Mouse (Mus musculus) forebrain, embryonic 16.5 days (tissue): Measurements from ENCODE around the gene Gm28845. TPM values are rescaled to one million over a fixed set of nuclear protein-coding genes. Genes with fewer than 3 reads are reported as not detected.
"Not testable (repeated sequence)": the region's sequence is repeated elsewhere in the genome, so short reads cannot be mapped to it uniquely, and the experiment has no call there.

Source experiments
- ATAC-seq: fragments of 200-750 bp; cut with Nextera tagmentation; 2 replicates; pipeline ENCODE4 v1.8.0; 2017; ENCODE audit warnings: mild to moderate bottlenecking, moderate library complexity
- H3K27ac ChIP-seq: fragments of 300-500 bp; sonication (generic); 2 replicates; pipeline ENCODE4 v1.5.1; 2014; ENCODE audit warnings: low read length, control low read depth
- H3K27me3 ChIP-seq: fragments of 300-500 bp; sonication (generic); replicated peaks from 2 replicates; pipeline ENCODE4 v1.6.1; 2014; ENCODE audit warnings: low read length; ENCODE audit not compliant: control insufficient read depth, insufficient read depth
- H3K36me3 ChIP-seq: fragments of 300-500 bp; sonication (generic); 2 replicates; pipeline ENCODE4 v1.6.1; 2014; ENCODE audit not compliant: control insufficient read depth, insufficient read depth
- H3K4me1 ChIP-seq: fragments of 300-500 bp; sonication (generic); replicated peaks from 2 replicates; pipeline ENCODE4 v1.6.1; 2014; ENCODE audit warnings: low read length; ENCODE audit not compliant: control insufficient read depth, insufficient read depth
- H3K4me2 ChIP-seq: fragments of 300-500 bp; sonication (generic); 2 replicates; pipeline ENCODE4 v1.6.1; 2014; ENCODE audit warnings: mild to moderate bottlenecking, low read length, control low read depth
- H3K4me3 ChIP-seq: fragments of 300-500 bp; sonication (generic); replicated peaks from 2 replicates; pipeline ENCODE4 v1.5.1; 2014; ENCODE audit warnings: mild to moderate bottlenecking, low read length, control low read depth
- H3K9ac ChIP-seq: fragments of 300-500 bp; sonication (generic); replicated peaks from 2 replicates; pipeline ENCODE4 v1.6.1; 2014; ENCODE audit warnings: low read depth, low read length, control low read depth
- H3K9me3 ChIP-seq: fragments of 300-500 bp; sonication (generic); 2 replicates; pipeline ENCODE4 v1.6.1; 2016; ENCODE audit warnings: low read length; ENCODE audit not compliant: control insufficient read depth
- WGBS: fragments of 180-500 bp; shearing (Covaris S2); extraction: QIAGEN DNeasy Blood & Tissue Kit; methylation state at CpG from one replicate; pipeline ENCODE4 v1.1.7; 2014; 5-methylcytosine and 5-hydroxymethylcytosine counted together
- polyA plus RNA-seq: library from polyadenylated mRNA; unstranded; fragments of >200 nt; fragmentation: Nextera tagmentation; extraction: Ambion mirVana; gene quantifications from 2 replicates; pipeline ENCODE4 v1.2.1, GENCODE M21; 2015

Gm28845 gene
- polyA plus RNA-seq, 1 experiment from 2014 or later, result not detected

DNA sequence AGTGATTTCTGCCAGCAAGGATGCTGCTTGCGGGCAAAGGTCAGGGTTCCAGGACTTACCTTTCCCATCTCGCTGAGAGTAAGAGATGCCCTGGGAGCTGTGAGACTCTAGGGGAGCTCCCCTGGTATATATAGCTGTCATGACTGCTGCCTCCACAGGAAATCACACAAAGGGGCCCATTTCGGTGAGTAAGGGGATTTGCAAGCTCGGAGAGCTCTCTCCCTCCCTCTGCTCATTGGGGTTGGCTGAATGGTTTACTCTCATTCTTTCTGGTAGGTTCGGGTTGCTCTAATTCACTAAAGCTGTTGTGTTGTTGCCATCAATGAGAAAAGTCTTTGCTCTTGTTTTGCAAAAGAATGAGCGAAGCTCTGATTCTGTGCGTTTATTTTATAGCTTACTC lies 37.2 kb downstream of the Gm28845 start, which contains the start of gene Crygb:
Gene Crygb (minus strand): TSS at position 101 of the 400 bp plus-strand sequence.
- Histone ChIP-seq H3K9me3 (no peaks in the 10 kb centered on the region), H3K27ac (no peak within 1 kb of the TSS), H3K4me1 (no peaks in the 10 kb centered on the region), H3K4me2 (no peak within 1 kb of the TSS), H3K36me3 (no peaks in the 10 kb centered on the region), H3K9ac (no peak within 1 kb of the TSS), H3K27me3 (no peaks in the 10 kb centered on the region), H3K4me3 (no peak within 1 kb of the TSS)
- ATAC-seq, result no peak
- WGBS, result 27% methylated on average over 7 of the region's 7 CpGs

DNA sequence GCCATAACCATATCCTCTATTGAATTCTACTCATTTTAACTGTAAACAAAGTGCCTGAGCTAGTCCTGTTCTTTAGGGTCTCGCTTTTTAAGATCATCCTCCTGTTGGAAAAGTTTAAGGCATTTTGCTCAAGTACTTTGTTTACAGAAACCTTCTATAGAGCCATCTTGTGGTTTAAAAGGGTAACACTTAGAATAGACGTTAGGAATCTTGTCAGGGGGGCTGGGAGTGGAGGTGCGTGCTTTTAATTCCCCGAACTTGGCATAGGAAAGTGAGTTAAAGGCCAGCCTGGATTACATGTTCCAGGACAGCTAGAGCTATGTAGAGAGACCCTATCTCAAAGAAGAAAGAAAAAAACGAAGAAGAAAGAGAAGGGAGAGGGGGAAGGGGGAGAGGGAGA lies 43.8 kb downstream of the Gm28845 start:
- Histone ChIP-seq H3K9me3 (no peaks in the 10 kb centered on the region), H3K9ac (no peak overlapping the region), H3K4me3 (no peak overlapping the region), H3K27ac (no peak overlapping the region), H3K27me3 (no peaks in the 10 kb centered on the region), H3K4me2 (no peak overlapping the region), H3K4me1 (no peaks in the 10 kb centered on the region), H3K36me3 (no peaks in the 10 kb centered on the region)
- no peak for ATAC-seq
- WGBS, result 15% methylated on average over 5 of the region's 5 CpGs

DNA sequence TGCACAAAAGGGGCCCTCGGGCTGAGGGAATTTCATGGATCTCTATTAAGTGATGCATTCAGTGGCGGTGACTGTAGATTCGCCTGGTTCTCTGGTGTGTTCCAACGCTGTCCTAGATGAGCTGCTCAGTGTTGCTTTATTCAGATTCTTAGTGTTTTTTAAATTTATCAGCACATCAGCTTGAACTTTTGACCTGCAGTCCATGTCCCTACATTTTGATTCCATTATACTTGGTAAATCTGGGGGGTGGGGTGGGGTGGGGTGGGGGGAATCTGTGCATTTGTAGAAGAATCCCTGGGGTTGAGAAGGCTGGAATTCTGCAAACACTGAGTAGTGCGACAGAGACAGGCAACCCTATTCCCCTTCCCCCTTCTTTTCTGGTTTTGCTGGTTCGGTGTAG lies 45.8 kb downstream of the Gm28845 start, which contains the start of gene Crygc:
Gene Crygc (minus strand): TSS at position 101 of the 400 bp plus-strand sequence.
- Histone ChIP-seq H3K36me3 (no peaks in the 10 kb centered on the region), H3K4me1 (no peaks in the 10 kb centered on the region), H3K27me3 (no peaks in the 10 kb centered on the region), H3K4me3 (no peak within 1 kb of the TSS), H3K9me3 (no peaks in the 10 kb centered on the region), H3K4me2 (no peak within 1 kb of the TSS), H3K9ac (no peak within 1 kb of the TSS), H3K27ac (no peak within 1 kb of the TSS)
- 54% methylated on average over 6 of the region's 6 CpGs for WGBS
- no peak for ATAC-seq

DNA sequence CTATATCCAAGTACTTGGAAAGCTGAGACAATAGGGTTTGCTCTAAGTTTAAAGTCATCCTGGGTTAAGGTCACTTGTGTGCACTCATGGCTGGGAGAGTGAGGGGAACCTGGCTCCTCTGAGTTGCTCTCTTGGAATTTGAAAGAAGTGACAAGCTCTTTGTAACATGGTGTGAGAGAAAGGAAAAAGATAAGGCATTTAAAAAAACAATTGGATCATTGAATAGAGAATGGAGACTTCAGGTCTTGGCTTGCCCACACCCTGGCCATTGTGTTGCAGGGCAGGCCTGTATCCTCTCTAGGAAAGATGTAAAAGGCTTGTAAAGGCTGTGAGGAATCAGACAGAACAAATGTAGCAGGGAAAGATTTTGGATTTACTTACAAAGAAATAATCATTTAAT lies 51.5 kb downstream of the Gm28845 start:
- no peak for ATAC-seq
- Histone ChIP-seq H3K4me2 (no peak overlapping the region), H3K4me3 (no peak overlapping the region), H3K27ac (no peak overlapping the region), H3K4me1 (no peaks in the 10 kb centered on the region), H3K9ac (no peak overlapping the region), H3K36me3 (no peaks in the 10 kb centered on the region), H3K27me3 (no peaks in the 10 kb centered on the region), H3K9me3 (no peaks in the 10 kb centered on the region)

DNA sequence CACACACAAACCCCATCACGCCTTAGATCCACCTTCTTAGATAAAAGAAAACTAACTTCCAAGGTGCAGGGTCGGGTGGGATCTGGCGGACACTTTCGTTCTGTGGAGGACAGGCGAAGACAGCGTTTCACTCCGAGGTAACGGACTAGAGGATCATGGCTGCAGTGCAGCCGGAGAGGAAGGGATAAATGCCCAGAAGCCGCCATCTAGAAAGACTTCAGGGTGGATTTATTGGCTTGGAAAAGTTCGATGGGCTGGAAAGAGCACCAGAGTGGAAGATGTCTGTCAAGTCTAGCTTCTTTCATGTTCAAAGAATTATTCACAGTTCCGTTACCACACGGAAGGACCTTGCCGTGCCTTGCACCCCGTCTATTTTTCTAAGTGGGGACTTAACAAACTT lies 55.2 kb downstream of the Gm28845 start:
- Histone ChIP-seq H3K27me3 (no peaks in the 10 kb centered on the region), H3K4me2 (no peak overlapping the region), H3K27ac (no peak overlapping the region), H3K4me1 (no peaks in the 10 kb centered on the region), H3K9me3 (no peaks in the 10 kb centered on the region), H3K9ac (no peak overlapping the region), H3K36me3 (no peaks in the 10 kb centered on the region), H3K4me3 (no peak overlapping the region)
- 73% methylated on average over 15 of the region's 15 CpGs for WGBS
- ATAC-seq, result no peak

DNA sequence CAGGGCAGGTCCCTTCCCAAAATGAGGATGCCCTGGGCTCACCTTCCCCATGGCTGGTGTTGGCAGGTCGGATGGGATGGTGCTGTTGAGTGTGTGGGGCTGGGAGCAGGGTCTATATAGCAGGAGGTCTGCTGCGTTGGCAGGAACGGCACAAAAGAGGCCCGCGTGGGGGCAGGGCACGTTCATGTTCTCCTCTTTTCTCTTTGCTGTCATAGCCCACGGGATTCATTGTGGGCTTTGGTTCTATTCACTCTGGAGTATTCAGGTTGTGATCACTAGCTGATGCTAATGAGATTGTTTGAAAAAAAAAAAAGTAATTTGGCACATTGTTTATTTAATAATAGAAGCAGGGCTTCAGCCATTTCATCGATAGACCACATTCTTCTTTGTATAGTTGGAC lies 56.0 kb downstream of the Gm28845 start, which contains the start of gene Crygd:
Gene Crygd (minus strand): TSS at position 101 of the 400 bp plus-strand sequence.
- H3K4me3 ChIP-seq, result no peak within 1 kb of the TSS
- no peaks in the 10 kb centered on the region for H3K4me1 ChIP-seq
- no peaks in the 10 kb centered on the region for H3K9me3 ChIP-seq
- H3K27me3 ChIP-seq, result no peaks in the 10 kb centered on the region
- no peaks in the 10 kb centered on the region for H3K36me3 ChIP-seq
- H3K4me2 ChIP-seq, result no peak within 1 kb of the TSS
- no peak within 1 kb of the TSS for H3K9ac ChIP-seq
- no peak for ATAC-seq
- 29% methylated on average over 8 of the region's 8 CpGs for WGBS
- H3K27ac ChIP-seq, result no peak within 1 kb of the TSS

DNA sequence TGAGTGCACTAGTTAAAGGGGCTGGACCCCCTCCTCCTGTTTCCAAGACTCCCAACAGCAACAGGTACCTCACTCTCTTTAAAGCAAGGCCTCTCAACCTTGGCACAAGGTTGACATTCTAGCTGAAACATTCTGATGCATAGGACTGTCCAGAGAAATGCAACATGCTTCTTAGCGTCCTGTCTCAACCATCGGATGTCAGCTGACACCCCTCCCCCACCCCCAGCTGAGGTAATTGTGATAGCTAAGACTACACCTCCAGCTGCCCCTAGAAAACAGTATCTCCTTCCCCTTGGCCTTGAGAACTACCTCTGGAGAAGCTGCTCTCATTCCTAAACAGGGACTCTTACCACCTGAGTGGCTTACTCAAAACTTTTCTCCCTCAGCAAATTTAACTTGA lies 67.2 kb downstream of the Gm28845 start:
- WGBS, result 25% methylated on average over 2 of the region's 2 CpGs
- H3K4me3 ChIP-seq, result no peak overlapping the region
- no peaks in the 10 kb centered on the region for H3K4me1 ChIP-seq
- no peak overlapping the region for H3K9ac ChIP-seq
- H3K27ac ChIP-seq, result no peak overlapping the region
- no peak for ATAC-seq
- no peaks in the 10 kb centered on the region for H3K9me3 ChIP-seq
- no peaks in the 10 kb centered on the region for H3K27me3 ChIP-seq
- H3K4me2 ChIP-seq, result no peak overlapping the region
- H3K36me3 ChIP-seq, result no peaks in the 10 kb centered on the region

DNA sequence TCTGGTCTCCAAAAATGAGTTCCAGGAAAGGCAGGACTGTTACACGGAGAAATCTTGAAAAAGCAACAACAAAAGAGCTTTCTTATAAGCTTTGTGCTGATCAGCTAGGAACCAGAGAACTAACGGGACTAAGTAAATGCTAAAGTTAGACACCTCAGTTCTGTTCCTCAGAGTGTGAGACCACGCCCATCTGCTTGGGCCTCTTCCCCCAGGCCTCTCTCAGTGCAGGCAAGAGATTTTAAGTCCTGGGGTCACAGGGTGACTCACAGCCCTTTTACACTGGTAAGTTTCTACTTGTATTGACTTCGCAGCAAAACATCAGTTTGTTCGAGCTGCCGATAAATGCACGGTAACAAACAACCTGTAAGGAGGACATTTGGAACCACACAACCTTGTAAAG lies 67.7 kb downstream of the Gm28845 start:
- H3K9me3 ChIP-seq, result no peaks in the 10 kb centered on the region
- WGBS, result 51% methylated on average over 7 of the region's 7 CpGs
- H3K27me3 ChIP-seq, result no peaks in the 10 kb centered on the region
- H3K4me2 ChIP-seq, result no peak overlapping the region
- ATAC-seq, result no peak
- H3K36me3 ChIP-seq, result no peaks in the 10 kb centered on the region
- H3K4me3 ChIP-seq, result no peak overlapping the region
- no peak overlapping the region for H3K9ac ChIP-seq
- no peaks in the 10 kb centered on the region for H3K4me1 ChIP-seq
- no peak overlapping the region for H3K27ac ChIP-seq

DNA sequence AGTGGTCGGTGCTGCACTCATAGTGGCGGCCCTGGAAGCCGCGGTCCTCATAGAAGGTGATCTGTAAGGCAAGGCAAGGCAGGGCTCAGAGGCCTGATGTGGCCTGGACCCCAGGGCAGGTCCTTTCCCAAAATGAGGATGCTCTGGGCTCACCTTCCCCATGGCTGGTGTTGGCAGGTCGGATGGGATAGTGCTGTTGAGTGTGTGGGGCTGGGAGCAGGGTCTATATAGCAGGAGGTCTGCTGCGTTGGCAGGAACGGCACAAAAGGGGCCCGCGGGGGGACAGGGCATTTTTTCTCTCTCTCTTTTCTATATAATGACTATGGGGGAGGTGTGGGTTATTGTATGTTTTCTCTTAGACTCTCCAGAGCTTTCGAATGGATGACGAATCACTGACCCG lies 68.4 kb downstream of the Gm28845 start, which contains the start of gene Cryge:
Gene Cryge (minus strand): TSS at position 198 of the 400 bp plus-strand sequence.
- not testable (repeated sequence) for H3K27me3 ChIP-seq, ATAC-seq, H3K36me3 ChIP-seq, H3K9ac ChIP-seq, H3K4me1 ChIP-seq, H3K4me2 ChIP-seq, H3K4me3 ChIP-seq, H3K9me3 ChIP-seq, H3K27ac ChIP-seq
- 29% methylated on average over 10 of the region's 12 CpGs for WGBS
